Mouse (Mus musculus) limb, embryonic 11.5 days (tissue): ENCODE measurements around the gene Fetub. TPM values are rescaled to one million over a fixed set of nuclear protein-coding genes. Genes with fewer than 3 reads are reported as not detected.

ENCODE experiments used
- ATAC-seq: fragments of 200-750 bp; cut with Nextera tagmentation; 2 replicates; pipeline ENCODE4 v1.8.0; 2017; ENCODE audit warnings: low read depth; ENCODE audit not compliant: insufficient number of reproducible peaks, low FRiP score, low TSS enrichment
- DNase-seq: peaks from one replicate; pipeline ENCODE4 v3.0.0-alpha.2; 2015; ENCODE audit warnings: low spot score
- H3K27ac ChIP-seq: fragments of 300-500 bp; sonication (generic); replicated peaks from 2 replicates; pipeline ENCODE4 v1.5.1; 2014; ENCODE audit warnings: low read depth, mild to moderate bottlenecking, low read length
- H3K27me3 ChIP-seq: fragments of 300-500 bp; sonication (generic); 2 replicates; pipeline ENCODE4 v1.6.1; 2014; ENCODE audit warnings: mild to moderate bottlenecking, low read length, mixed read lengths; ENCODE audit not compliant: control insufficient read depth, insufficient read depth
- H3K36me3 ChIP-seq: fragments of 300-500 bp; sonication (generic); 2 replicates; pipeline ENCODE4 v1.6.1; 2014; ENCODE audit warnings: mild to moderate bottlenecking, low read length, moderate library complexity, mixed read lengths; ENCODE audit not compliant: control insufficient read depth, insufficient read depth
- H3K4me1 ChIP-seq: fragments of 300-500 bp; sonication (generic); 2 replicates; pipeline ENCODE4 v1.6.1; 2014; ENCODE audit warnings: low read length, mixed read lengths; ENCODE audit not compliant: control insufficient read depth, insufficient read depth
- H3K4me2 ChIP-seq: fragments of 300-500 bp; sonication (generic); 2 replicates; pipeline ENCODE4 v1.6.1; 2014; ENCODE audit warnings: low read depth, mild to moderate bottlenecking, moderate library complexity; ENCODE audit not compliant: severe bottlenecking
- H3K4me3 ChIP-seq: fragments of 300-500 bp; sonication (generic); 2 replicates; pipeline ENCODE4 v1.5.1; 2014; ENCODE audit warnings: low read depth, low read length
- H3K9ac ChIP-seq: fragments of 300-500 bp; sonication (generic); 2 replicates; pipeline ENCODE4 v1.6.1; 2014; ENCODE audit warnings: mild to moderate bottlenecking, low read length
- H3K9me3 ChIP-seq: fragments of 300-500 bp; sonication (generic); 2 replicates; pipeline ENCODE4 v1.6.1; 2016; ENCODE audit warnings: low read length; ENCODE audit not compliant: control insufficient read depth
- WGBS: fragments of 180-500 bp; shearing (Covaris S2); extraction: QIAGEN DNeasy Blood & Tissue Kit; methylation state at CpG from one replicate; pipeline ENCODE4 v1.1.7; 2014; 5-methylcytosine and 5-hydroxymethylcytosine counted together
- polyA plus RNA-seq: library from polyadenylated mRNA; unstranded; fragments of >200 nt; fragmentation: Nextera tagmentation; extraction: Ambion mirVana; gene quantifications from 2 replicates; pipeline ENCODE4 v1.2.1, GENCODE M21; 2014

Fetub gene
- polyA plus RNA-seq, 1 experiment from 2014 or later = not detected

DNA sequence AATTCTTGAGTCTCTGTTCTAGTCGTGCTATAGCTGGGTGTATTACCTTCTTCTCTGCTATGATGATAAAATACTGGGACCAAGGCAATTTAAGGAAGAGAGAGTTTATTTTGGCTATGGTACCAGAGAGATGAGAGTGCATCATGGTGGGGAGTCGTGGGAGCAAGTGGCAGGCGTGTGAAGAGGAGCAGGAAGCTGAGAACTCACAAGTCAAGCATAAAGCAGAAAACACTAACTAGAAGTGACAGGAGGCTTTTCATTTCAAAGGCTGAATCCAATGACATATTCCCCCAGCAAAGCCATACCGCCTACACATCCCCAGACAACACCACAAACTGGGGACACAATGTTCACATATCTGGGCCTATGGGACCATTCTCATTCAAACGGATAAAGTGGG lies 44.1 kb downstream of the Fetub start:
- H3K4me2 ChIP-seq = no peak overlapping the region
- no peak overlapping the region for H3K4me3 ChIP-seq
- H3K9me3 ChIP-seq = no peaks in the 10 kb centered on the region
- no peak overlapping the region for H3K27ac ChIP-seq
- H3K27me3 ChIP-seq = no peaks in the 10 kb centered on the region
- H3K36me3 ChIP-seq = no peaks in the 10 kb centered on the region
- no peak overlapping the region for H3K9ac ChIP-seq
- no peaks in the 10 kb centered on the region for H3K4me1 ChIP-seq
- DNase-seq (no peak), ATAC-seq (no peak)
- 86% methylated on average over 5 of the region's 5 CpGs for WGBS

DNA sequence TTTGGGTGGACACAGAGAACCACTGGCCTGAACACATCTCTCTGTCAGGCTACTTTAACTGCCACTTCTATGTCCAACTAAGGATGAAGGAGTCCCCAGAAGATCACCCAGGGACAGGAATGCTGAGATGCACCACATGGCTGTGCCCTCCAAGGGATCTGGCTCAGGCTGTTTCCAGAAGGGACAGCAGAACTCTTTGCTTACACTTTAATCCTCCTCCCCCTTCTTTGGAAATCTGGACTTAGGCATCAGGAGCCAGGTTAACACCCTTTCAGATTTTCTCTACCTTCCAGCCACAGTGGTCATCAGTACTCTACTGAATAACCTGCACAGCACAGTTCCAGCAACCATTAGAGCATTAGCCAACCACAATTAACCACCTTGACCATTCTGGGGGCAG lies 45.2 kb downstream of the Fetub start:
- ATAC-seq (no peak), DNase-seq (no peak)
- Histone ChIP-seq H3K9ac (no peak overlapping the region), H3K4me2 (no peak overlapping the region), H3K36me3 (no peaks in the 10 kb centered on the region), H3K9me3 (no peaks in the 10 kb centered on the region), H3K27me3 (no peaks in the 10 kb centered on the region), H3K4me3 (no peak overlapping the region), H3K27ac (no peak overlapping the region), H3K4me1 (no peaks in the 10 kb centered on the region)

DNA sequence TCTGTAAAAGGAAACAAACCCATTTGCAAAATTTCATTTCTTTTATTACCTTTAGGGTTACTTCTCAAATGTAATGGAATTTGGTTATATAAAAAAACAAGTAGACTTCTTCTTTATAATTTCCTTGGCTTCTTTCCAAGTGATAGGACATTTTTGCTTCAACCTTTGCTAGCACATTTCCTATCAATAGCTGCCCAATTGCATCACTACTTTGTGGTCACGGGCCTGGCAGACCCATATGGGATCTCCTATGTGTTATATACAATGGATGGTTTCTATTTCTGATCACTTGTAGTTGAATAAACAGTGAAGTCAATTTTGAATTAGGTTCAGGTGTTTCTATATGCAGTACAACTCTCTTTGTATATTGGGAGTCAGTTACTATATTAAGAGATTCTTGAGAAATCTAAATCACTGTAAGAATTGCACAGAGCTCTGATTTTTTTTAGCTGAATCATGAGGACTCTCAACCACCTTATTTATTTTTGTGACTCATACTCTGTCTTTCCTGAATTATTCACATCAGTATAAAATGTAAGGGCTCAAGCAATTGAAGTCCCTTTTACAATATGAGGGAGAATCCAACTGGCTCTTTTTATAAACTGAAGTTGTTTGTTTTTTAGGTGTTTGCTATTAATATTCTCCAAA lies 49.4 kb downstream of the Fetub start:
- no peak for DNase-seq
- no peaks in the 10 kb centered on the region for H3K27me3 ChIP-seq

More for the DNA sequence above, 49.4 kb downstream of the Fetub start:
- Histone ChIP-seq H3K4me2 (no peak overlapping the region), H3K4me3 (no peak overlapping the region), H3K4me1 (no peaks in the 10 kb centered on the region), H3K27ac (no peak overlapping the region), H3K9me3 (no peaks in the 10 kb centered on the region), H3K9ac (no peak overlapping the region), H3K36me3 (no peaks in the 10 kb centered on the region)
- 76% methylated on average over 1 of the region's 1 CpGs for WGBS
- ATAC-seq = no peak

Other genes starting within 250 kb of the Fetub start
- gene Crygs, start 106.8 kb upstream of the Fetub start, polyA plus RNA-seq = not detected in 2 replicates
- 37.9 and 39.9 TPM in 2 replicates for gene Tbccd1, start 60.7 kb upstream of the Fetub start, polyA plus RNA-seq
- 106 and 112 TPM in 2 replicates for gene Dnajb11, start 60.5 kb upstream of the Fetub start, polyA plus RNA-seq
- gene Ahsg, start 27.1 kb upstream of the Fetub start, polyA plus RNA-seq = not detected in 2 replicates
- not detected in 2 replicates for gene Hrg, start 32.7 kb downstream of the Fetub start, polyA plus RNA-seq
- not detected in 2 replicates for gene Kng2, start 111.1 kb downstream of the Fetub start, polyA plus RNA-seq
- 0.33 TPM in 1 of 2 replicates, not detected in the other for gene Kng1, start 139.5 kb downstream of the Fetub start, polyA plus RNA-seq
- 228 and 233 TPM in 2 replicates for gene Eif4a2, start 189.1 kb downstream of the Fetub start, polyA plus RNA-seq
- gene Rfc4, start 209.4 kb downstream of the Fetub start, polyA plus RNA-seq = 203 and 210 TPM in 2 replicates
- gene Adipoq, start 228.2 kb downstream of the Fetub start, polyA plus RNA-seq = not detected in 2 replicates